Mouse (Mus musculus): ENCODE data around the gene Tubd1. TPM values are rescaled to one million over a fixed set of nuclear protein-coding genes. Genes with fewer than 3 reads are reported as not detected.
A peak's percentile ranks its signal among the peaks of the same experiment; 100 is the strongest.
"Not testable (repeated sequence)": the region's sequence is repeated elsewhere in the genome, so short reads cannot be mapped to it uniquely, and the experiment has no call there.

The Tubd1 gene
- 1 to 10 TPM; 5.2 to 7.9 (median 7.1) TPM for total RNA-seq (2022)

DNA sequence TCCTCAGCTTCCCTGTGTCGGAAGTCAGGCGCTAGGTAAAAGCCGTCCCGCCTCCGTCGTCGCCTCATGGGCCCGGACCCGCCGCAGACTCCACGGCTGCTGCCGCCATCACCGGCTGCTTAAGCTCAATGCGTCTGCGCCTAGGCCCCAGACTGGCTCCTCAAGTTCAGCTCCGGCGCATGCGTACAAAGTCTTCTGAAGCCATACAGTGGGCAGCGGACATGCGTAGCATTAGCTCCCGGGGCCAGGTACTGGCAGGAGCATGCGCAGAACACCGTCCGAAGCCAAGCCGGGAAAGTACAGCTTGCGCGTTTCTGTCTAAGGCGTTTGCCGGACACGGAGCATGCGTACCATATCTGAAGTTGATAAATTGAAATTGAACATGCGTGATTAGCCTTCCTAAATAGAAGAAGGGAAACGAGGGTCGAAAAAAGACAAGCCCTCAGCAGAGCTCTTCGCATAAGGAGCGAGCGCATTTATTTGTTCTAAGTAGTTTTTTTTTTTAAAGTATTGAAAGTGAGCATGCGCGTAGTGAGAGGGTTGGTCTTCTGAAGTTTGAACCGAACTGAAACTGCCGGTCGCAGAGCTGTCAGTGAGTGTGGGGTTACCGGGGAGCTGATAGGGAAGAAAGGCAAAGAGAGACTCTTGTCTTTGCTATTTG is at the start of gene Tubd1, which contains the start of gene Rps6kb1:
TSS of gene Tubd1 (plus strand) at position 353 of the 661 bp plus-strand sequence.
TSS of gene Rps6kb1 (minus strand) at position 167 of the 661 bp plus-strand sequence.
- DNase-seq (ENCODE audit: low spot score in 2 of 2) = peak; percentile 99 to 100

DNA sequence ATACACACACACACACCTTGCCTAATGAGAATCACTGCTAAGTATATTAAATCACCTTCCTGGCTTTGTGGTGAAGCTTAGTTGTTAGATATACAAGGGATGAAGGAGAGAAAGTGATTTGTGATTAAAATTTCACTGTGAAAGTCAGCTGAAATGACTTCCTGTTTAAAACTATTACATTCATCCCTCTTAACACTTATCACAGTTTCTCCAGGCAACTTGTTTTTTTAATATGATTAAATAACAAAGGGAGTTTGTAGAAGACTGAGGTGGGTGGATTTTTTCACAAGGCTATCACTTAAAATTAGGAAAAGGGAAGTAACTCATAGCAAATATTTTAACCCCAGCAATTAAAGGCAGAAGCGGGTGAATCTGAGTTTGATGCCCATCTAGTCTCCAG is 47.4 kb upstream of the Tubd1 start:
- DNase-seq (ENCODE audit: low spot score in 2 of 2) = no peak

DNA sequence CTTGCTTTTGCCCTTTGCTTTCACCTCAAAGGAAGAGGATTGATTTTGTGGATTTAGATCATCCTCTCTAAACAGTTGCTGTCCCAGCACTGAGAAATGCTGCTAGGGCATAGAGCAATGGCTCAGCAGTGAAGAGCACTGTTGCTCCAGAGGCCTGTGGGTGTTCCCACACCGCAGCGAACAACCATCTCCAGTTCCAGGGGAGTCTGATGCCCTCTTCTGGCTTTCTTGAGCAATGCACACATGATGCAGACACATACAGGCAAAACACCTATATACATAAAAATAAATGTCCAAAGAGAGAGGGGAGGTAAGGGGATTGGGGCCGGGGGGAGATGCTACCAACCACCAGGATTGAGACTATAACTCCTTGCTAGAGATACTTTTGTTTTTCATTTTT is 46.9 kb upstream of the Tubd1 start:
- DNase-seq (ENCODE audit: low spot score in 2 of 2) = no peak

DNA sequence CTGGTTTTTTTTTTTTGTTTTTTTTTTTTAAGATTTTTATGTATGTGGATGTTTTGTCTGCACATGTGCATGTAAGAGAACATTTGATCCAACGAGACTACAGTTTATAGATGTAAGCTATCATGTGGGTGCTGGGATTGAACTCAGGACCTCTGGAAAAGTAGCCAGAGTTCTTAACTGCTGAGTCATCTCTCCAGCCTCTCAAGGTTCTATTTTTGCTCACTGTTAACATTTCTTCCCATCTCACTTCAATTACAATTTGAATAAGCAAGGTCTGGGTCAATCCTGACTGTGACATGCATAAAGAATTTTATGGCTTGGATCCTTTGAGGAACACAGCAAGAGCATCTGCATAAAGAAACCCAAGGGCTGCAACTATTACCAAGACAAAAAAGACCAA is 44.0 kb upstream of the Tubd1 start:
- no peak for DNase-seq (ENCODE audit: low spot score in 2 of 2)

DNA sequence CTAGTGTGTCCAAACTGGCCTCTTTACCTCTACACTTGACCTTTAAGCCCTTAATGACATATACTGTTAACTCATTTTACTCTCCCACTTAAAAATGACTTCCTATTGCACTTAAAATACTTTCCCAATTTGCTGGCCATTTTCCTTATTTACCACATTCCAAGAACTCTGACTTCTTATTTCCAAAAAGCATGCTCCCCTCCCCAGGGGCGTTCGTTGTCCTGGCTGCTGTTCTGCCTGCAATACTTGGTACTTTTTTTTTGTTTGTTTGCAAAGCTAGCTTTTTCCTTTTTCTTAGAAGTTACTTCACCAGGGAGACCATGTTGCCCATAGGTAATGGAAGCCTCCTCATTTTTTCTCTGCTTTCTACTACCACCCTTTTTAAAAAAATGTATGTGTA is 41.7 kb upstream of the Tubd1 start:
- no peak for DNase-seq (ENCODE audit: low spot score in 2 of 2)

DNA sequence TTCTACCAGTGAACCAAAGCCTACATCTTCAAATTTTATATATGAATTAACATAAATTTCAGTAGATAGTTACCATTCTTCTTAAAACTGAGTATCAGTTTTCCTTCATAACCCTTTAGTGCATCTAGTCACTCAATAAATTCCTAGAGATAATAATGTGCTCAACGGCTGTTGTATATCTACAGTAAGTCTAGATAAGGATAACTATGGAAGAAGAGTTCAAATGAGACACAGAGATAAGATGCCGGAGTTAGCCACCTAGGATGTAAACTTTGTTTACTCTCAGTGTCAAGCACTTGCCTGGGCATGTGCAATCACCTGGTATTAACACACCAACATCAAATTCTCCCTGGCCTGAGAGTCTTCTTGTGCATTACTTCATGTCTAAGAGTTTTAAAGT is 37.5 kb upstream of the Tubd1 start:
- no peak for DNase-seq (ENCODE audit: low spot score in 2 of 2)

DNA sequence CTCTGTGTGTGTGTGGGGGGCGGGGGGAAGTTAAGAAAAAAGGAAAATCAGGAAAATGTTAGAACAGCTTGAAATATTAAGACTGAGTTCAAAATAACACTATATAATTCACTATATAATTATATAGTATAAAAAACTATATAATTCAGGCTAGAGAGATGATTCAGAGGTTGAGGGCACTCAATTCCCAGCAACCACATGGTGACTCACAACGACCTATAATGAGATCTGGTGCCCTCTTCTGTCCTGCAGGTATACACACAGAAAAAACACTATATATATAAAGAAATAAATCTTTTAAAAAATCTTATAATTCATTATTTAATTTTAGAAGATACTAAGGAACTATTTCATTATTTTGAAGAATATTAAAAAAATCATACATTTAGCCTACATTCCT is 36.8 kb upstream of the Tubd1 start:
- no peak for DNase-seq (ENCODE audit: low spot score in 2 of 2)

DNA sequence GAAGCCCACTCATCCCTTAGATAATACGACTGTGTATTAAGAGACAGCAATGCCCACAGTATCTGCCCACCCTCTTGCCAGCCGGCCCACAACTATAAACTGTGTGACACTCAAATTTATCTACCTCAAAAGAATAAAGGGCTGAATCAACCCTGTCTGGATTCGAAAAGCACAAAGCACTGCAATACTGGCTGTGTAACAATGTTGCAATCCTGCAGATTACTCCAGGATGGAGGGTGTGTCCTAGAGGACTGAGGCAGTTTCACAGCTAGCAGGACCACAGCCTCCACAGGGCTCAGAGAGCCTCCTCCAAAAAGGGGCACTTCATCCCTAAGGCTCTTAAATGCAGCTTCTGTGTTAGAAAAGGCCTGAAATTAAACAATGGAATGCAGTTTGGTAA is 28.2 kb upstream of the Tubd1 start:
- DNase-seq (ENCODE audit: low spot score in 2 of 2) = no peak

DNA sequence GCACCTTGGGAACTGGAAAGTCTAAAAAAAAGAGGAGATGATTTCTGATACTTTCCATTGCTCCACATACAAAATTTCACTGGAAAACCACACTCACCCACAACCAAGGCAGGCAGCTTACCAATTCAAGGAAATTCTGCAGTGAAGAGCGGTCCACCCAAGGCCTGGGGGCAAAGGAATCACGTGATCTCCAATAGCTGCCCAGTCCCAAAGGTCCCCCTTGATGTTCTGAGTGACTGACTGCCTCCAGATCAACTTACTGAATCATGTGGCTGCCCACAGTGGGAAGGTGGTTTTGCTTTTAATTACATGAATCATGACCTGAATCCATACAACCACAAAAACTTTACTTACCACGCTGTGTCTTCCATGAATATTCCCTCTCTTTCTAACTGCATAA is 27.6 kb upstream of the Tubd1 start:
- DNase-seq (ENCODE audit: low spot score in 2 of 2) = no peak

DNA sequence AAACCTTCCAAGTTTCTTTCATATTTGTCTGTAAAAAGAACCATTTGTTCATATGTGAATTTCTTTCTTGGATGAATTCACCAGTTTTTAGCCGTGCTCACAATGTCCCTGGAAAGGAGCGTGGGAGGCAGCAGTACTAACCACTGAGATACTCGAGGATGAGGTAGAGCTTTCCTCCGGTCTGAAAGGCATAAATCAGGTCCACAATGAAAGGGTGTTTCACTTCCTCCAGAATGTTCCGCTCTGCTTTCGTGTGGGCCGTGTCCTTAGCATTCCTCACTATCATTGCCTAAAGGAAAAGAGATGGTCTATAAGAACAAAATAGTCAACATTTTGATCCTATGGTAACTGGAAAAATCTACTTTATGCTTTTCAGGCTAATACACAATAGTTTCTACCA is 25.0 kb upstream of the Tubd1 start:
- no peak for DNase-seq (ENCODE audit: low spot score in 2 of 2)

DNA sequence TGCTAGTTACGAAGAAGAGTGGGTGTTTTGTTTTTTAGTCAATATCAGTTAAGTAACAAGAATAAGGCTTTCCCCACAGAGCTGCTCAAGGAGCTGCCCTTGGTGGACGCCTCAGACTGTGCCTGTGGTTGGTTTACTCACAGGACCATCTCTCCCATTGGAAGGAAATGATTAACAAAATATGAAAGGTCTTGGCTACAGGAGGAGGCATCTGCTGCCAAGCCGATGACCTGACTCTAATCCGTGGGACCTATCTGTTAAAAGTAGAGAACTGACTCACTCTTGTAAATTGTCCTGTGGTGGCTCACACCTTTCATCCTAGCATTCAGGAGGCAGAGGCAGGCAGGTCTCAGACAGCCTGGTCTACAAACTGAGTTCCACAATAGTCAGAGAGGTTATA is 17.3 kb upstream of the Tubd1 start:
- no peak for DNase-seq (ENCODE audit: low spot score in 2 of 2)

DNA sequence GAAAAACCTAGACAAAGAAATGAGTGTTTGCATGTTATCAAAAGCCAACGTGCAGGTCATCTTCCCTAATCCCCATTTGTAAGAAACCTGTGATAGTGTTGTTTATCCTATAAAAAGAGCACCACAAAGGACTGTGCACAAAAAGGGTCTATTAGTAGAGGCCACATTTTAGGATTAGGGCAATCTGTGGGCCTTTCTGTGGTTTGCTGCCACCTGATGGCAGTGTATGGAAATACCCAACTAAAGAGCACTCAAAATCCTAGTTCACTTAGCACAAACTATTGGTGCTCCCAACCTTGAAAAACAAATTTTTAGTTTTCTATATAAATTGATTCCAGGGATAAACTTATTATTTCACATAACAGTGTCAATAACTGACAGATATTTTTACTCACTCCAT is 12.0 kb upstream of the Tubd1 start:
- DNase-seq (ENCODE audit: low spot score in 2 of 2) = no peak

DNA sequence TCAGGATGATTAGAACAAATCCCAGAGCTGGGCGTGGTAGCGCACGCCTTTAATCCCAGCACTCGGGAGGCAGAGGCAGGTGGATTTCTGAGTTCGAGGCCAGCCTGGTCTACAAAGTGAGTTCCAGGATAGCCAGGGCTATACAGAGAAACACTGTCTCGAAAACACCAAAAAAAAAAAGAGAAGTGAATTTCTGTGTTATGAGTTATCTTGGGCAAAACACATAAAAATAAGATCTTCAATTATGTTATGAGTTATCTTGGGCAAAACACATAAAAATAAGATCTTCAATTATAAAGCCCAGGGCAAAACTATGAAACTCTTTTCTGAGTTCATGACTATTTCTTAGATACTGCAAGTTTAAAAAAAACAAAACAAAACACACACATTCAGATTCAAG is 11.5 kb upstream of the Tubd1 start:
- DNase-seq (ENCODE audit: low spot score in 2 of 2) = not testable (repeated sequence)

DNA sequence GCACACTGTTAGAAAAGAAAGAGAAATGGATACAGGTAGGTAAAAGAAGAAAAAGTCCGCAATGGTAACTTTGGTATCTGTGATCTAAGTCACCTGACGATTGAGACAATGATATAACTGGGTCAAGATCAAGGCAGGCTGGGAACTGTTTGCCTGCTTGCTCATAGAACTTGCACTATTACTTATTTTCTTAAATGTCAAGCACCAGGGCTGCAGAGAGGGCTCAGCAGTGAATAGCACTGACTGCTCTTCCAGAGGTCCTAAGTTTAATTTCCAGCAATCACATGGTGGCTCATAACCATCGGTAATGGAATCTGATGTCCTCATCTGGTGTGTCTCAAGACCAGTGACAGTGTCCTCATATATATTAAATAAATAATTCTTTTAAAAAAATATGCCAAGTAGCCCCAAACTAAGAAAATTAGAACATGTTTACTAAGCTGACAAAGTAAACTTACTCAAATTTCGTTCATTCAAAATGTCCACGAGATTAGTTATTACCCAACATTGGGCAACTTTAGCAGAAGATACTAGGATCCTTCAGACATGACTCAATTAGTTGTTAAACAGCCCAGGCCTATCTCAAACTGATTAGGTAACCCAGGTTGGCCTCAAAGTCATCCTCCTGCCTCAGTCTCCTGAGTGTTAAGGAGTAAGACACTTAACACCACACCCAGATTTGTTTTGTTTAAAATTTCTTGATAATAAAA is 10.4 kb upstream of the Tubd1 start:
- DNase-seq (ENCODE audit: low spot score in 2 of 2) = no peak

DNA sequence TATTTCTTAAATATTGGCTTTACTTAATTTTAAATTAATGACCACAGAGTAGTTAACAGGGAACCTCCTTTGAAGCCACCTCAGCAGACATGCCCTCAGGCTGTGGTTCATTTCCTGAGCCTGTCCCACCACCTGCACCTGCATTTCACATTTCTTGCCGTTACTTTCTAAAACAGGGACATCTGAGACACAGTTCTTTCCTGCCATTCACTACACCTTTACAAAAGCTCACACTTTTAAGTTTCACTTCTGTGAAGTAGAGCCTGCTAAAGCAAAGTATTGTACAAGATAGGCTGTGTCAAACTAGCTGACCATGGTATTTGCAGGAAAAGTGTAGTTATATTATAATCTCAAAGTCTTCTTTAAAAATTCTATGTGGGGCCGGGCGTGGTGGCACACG is 6.0 kb upstream of the Tubd1 start:
- no peak for DNase-seq (ENCODE audit: low spot score in 2 of 2)

DNA sequence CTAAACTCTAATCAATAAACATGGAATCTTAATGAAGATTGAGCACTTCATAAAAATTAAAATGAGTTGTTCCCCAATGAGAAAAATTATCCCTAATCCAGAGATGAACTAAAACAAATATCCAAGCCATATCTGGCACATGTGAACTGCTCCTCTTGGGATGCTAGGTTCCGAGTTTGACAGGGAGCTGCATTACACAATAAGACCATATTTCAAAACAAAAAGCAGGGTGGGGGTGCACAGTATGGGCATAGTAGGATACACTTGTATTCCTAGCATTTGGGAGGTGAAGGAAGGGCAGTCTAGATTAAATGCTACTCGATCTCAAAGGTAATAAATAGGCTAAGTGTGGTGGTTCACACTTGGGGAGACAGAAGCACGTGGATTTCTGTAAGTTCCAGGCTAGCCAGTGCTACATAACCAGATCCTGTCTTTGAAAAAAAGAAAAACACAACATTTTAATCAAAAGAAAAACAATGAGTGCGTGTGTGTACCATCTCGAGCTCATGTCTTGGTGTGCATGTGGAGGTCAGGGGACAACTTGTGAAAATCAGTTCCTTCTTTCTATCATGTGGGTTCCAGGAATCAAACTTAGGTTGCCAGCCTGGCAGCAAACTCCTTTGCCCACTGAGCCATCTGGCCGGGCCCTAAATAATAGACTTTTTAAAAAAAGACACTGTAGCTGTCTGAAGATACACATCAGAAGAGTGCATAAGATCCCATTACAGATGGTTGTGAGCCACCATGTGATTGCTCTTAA is 4.9 kb upstream of the Tubd1 start:
- no peak for DNase-seq (ENCODE audit: low spot score in 2 of 2)

DNA sequence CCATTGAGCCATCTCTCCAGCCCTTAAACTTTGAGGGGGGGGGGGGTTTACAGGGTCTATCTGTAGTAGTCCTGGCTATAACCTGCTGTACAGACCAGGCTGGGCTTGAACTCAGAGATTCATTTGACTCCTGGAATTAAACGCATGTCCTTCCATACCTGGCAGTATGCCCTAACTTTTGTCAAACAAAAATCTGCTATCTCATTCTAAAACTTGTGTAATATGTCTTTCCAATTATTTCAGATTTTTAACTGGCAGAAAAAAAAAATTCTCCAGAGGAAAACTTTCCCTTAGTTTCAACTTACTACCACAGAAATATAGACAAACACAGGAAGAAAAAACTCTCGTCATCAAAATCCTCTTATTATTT is 4.3 kb upstream of the Tubd1 start:
- no peak for DNase-seq (ENCODE audit: low spot score in 2 of 2)

DNA sequence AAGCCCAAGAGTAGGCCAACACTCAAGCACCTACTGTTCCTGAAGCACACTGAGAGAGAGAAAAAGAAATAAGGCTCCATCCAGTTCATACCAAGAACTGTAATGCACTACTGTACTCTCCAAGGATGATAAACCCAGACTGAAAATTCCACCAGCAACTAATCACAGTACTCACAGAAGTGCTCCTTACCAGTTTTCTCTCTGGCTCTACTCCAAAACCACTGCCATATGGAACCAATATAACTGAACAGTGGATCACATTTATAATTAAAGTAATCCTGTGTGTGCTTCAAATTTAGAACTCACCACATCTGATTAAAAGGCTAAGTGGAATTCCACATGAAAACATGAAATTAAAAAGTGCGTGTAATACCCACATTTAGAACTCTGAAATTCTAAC is 1.9 kb upstream of the Tubd1 start:
- no peak for DNase-seq (ENCODE audit: low spot score in 2 of 2)

DNA sequence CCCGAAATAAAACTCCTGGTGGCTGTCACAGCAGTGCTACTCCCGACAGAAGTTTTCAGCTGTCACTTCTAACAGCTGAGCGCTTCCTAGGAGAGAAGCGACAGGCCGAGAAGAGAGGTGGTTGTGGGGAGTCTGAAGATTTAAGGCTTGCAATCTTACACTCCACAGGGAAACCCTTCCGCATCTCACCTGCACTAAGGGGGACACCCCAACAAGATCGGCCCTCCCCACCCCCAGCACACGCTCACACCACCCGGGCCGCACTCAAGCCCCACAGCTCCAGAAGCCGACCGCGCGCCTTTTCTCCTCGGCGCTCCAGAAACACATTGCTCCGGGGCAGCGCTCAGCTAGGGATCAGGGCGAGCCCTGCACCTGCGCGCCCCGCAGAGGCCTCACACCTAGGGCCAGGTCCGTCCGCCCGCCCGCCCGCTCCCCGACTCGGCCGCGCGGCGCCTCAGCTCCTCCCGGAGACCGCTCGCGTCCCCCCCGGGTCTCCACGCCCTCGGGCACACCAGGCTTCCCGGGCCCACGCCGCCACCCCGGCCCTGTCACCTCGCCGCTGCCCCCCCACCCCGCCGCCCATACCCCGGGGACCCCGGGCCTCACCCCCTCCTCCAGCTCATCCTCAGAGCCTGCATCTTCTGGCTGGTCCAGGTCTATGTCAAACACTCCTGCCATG is 692 bp upstream of the Tubd1 start:
- DNase-seq (ENCODE audit: low spot score in 2 of 2) = peak in 1 of 2 experiments; percentile 7

DNA sequence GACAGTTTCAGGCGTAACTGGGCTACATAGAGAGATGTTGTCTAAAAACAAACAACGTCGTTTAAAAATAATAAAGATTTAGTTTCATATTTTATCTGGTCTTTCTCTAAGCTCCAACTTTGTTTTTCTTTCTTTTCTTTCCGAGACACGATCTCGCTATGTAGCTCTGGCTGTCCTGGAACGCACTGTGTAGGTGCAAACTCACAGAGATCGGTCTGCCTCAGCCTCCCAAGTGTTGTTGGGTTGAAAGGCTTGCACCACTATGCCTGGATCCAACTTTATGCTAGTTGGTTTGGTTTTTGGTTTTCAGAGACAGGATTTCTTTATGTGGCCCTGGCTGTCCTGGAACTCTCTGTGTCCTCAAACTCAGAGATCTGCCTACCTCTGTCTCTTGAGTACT is 765 bp downstream of the Tubd1 start:
- no peak for DNase-seq (ENCODE audit: low spot score in 2 of 2)

DNA sequence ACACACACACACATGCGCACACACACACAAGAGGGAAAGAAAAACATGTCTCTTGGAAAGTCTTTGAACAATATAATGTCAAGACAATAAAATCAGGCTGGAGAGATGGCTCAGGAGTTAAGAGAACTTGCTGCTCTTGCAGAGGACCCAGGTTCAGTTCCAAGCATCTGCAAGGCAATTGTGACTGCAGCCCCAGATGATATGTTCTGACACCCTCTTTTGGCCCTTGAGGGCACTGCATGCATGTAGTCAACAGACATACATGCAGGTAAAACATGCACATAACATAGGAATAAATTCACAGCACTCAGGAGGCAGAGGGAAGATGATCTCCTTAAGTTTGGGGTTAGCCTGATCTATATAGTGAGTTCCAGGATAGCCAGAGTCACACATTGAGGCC is 2.6 kb downstream of the Tubd1 start:
- no peak for DNase-seq (ENCODE audit: low spot score in 2 of 2)

DNA sequence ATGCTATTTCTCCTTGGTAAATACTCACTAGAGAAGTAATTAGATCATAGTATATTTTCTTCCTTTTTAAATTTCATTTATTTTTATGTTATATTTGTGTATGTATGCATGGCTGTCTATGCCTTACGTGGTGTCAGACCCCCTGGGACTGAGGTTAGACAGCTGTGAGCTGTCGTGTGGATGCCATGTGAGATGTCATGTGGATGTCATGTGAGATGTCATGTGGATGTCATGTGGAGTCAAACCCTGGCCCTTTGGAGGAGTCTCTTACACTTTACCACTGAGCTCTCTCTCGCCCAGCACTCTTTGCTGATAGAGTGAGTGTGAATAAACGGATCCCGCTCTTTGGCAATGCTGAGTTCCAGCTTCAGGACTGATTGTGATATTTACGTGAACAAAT is 8.7 kb downstream of the Tubd1 start:
- no peak for DNase-seq (ENCODE audit: low spot score in 2 of 2)

Data from layer of hippocampus, adult 8-10 months (tissue).